Mouse (Mus musculus) kidney, postnatal 25 days (tissue): ENCODE results near the gene Atp5mpl.

Experiments used
- DNase-seq, 2 experiments: peaks; one replicate each; pipeline ENCODE4 v3.0.0; 2021; ENCODE audit warnings: mixed read lengths in 2 of 2

Gene Atp5mpl

DNA sequence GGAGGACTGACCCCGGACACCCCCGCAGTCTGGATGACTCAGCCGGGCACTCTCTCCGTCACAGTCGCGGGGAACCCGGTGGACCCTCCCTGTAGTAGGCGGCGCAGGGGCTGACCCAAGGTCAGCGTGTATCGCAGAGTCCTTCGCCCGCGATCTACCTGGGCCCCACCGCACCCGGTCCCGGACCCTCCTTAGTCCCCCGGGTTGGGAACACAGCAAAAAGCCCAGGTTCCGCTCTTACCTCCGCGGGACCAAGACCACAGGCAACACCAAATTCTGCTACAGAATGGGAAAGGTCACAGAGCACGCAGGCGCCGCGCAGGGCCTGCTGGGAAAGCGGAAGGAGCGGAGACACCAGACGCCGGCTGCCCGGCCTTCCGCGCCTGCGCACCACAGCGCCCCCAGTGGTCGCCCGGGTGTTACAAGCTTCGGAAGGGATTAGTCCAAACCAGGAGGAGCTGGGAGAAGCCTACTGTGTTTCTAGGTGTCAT, at the start of gene Atp5mpl:
Gene Atp5mpl (minus strand): TSS at position 295 of the 491 bp plus-strand sequence.
- peak; percentile 97 for DNase-seq

DNA sequence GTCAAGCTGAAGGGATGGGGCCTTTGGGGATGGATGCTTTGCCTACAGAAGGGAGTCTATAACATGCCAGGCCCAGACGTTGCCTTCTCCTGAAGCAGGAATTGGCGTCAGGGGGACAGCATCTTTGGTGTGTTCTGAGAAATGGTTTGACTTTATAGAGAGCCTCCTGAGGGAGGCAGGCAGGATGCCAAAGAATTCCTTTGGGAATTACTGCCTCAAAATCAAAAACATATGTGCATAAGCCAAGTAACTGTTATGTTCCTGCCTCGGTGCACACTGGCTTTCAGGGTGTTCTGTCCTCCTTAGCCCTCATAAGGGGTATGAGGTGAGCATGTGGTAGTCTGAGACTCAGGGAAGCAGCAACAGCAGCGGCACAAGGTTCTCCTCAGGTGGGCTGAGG, 49.6 kb upstream of the Atp5mpl start:
- no peak for DNase-seq

DNA sequence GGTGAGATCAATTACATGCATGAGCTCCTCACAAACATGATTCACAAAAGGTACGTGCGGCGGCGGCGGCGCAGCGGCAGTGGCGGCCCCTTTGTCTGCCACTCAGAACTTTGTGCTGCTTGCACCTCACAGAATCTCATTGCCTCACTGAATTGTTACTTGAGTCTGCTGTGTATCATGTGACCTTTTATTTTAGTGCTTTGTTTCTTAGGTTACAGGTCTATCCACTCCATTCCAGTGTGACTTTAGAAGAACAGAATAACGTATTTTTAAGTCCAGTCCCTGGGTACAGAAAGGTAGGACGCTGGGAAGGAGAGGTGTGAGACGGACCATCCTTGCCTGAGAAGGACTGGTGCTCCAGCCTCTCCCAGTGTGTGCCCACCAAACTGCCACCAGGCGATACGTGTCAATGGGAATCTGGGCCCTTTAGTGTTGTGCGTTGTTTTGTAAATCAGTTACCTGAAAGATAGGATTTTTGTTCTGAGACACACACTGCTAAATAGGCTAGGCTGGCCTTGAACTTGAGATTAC, 46.6 kb upstream of the Atp5mpl start:
- no peak for DNase-seq

DNA sequence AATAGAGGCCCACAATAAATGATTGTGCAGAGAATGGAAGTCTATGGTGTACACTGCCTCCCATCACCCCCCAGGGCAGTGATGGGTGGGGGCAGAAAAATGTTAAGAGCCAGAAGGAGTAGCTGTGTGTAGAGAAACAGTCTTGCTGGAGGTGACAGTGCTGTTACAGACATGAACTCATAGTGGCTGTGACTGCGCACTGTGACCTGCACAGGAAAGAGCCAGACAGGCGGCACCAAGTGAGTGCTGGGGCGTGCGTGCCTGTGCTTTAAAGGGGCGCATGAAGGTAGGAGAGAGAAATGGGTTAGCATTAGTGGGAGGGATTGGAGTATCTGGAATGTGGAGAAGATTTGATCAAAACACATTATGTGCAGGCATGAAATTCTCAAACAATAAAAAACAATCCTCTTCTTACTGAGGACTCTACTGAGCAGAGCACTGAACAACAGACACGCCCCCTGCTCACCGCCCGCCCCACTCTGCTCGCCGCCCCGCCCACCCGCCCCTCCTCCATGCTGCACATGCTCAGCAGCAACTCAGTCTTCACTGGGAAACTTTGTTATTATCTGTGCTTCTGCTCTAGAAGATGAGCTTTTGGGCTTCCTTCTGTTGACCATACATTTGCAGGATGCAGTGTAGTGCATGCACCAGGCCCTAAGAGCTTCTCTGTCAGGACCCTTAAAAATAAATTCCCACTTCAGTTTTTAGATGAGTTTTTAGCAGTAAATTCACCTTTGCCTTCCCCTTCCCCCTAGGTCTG, 45.9 kb upstream of the Atp5mpl start:
- DNase-seq, result peak in 1 of 2 experiments; percentile 38

DNA sequence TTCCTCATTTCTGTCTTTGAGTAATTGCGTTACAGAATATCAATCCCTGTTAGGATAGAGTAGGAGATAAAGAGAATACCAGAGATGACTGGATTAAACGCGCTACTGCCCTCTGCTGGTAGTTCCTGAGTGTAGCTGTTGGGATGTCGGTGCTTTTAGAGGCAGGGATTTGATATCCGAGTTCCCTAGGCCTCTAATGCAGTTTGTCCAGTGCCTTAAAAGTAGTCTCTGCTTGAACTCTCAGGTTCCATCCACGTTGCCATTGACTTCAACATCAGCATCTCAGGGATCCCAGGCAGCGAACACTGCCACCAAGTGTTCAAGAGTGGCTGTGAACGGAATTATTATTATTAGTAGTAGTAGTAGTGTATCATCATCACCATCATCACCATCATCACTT, 34.4 kb upstream of the Atp5mpl start:
- peak; percentile 75 to 87 for DNase-seq

DNA sequence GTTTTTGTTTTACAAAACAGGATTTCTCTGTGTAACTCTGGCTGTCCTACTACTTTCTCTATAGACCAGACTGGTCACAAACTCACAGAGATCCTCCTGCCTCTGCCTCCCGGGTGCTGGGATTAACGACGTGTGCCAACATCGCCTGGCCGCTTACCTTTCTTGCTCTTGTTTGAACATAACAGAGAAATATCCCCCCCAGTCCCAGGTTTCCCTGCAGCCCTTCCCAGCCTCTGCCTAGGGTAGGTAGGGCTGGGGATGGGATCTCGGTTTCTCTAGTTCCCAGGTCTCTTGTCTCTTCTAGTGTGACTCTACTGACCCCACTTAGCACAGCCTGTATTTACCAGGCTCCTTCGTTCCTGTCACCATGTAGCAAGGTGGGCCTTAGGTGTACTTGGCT, 33.0 kb upstream of the Atp5mpl start:
- DNase-seq, result no peak

DNA sequence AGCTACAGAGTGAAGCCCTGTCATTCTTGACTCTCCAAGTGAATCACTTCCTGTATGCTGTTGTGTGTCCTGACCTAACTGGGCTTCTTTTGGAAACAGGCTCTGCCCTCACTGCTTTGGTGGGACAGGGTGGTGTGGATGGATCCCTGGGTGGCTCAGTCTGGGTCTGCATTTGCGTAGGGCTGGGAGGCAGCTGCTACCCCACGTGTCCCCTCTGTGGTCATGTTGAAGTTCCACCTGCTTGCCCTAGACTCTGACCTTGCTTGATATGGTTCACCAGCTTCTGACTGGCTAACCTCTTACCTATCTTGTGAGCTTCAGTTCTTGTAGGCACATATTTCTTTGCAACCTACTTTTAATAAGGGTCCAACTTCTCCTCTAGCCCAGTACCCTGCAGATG, 28.4 kb upstream of the Atp5mpl start:
- DNase-seq, result peak; percentile 46 to 75

DNA sequence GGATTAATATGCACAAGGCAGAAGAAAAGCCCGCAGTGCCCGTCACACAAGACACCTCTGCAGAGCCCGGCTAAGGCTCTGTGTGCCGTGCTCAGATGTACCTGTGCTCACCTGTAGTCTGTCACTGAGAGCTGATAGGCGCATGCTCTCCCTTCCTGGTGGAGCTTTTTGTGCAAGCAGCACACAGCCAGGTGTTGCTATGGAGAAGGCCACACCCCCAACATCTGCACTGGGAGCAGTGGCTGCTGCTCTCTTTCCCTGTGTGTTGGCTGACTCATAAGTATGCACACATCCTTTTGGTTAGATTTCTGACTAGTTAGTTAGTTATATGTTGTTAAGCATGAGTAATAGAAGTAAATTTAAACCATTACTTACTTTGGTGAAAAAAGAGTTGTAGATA, 25.8 kb upstream of the Atp5mpl start:
- DNase-seq, result no peak

DNA sequence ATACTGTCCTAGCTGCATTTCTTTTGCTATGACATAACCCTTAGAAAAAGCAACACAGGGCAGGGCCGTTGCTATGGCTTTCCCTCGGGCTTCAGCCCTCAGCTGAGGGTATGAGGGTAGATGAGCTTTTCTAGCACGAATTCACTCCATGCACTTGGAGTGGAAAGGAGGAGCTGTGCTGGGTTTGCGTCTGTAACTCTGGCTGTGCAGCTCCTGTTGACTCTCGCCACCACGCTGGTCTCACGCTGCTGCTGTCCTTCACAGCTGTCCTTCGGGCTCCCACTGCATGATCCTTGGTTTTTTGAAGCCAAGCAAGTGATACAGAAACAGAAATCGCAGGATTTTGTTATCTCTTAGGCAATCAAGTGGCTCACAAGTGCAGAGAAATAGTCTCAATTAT, 20.0 kb upstream of the Atp5mpl start:
- no peak for DNase-seq

DNA sequence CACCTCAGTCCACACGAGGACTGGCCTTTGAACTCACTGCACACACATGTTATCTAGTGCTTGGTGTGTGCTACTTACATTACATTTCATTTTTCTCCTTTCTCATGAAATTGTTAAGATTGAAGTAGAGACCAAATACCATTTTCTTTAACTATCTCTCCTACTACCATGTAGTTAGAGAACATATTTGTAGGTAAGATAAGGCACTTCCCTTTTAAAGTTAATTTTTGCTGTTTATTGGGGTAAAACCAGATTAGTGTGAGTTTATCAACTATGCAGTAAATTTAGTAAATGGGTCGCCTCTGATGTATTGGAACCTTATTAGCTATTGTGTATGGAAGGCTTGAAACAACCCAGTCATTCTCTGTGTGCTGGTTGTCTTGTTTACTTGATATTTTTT, 16.4 kb upstream of the Atp5mpl start:
- DNase-seq, result no peak

DNA sequence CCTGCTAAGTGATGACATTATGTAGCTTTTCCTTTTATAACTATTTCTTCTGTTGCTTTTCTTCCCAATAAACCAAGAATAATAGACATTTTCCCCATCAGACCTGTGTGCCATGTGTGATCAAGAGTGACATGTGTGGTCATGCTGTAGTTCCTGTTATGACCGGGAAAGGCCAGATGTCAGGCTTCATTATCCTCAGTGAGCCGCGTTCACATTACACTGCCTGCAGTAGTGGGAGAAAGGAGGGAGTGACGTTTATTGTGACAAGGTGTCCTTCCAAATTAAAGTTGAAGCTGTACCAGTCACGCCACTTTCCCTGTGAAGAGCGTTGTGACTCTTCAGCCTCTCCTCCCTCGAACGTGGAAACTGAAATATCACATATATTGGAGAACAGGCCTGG, 15.1 kb upstream of the Atp5mpl start:
- no peak for DNase-seq

DNA sequence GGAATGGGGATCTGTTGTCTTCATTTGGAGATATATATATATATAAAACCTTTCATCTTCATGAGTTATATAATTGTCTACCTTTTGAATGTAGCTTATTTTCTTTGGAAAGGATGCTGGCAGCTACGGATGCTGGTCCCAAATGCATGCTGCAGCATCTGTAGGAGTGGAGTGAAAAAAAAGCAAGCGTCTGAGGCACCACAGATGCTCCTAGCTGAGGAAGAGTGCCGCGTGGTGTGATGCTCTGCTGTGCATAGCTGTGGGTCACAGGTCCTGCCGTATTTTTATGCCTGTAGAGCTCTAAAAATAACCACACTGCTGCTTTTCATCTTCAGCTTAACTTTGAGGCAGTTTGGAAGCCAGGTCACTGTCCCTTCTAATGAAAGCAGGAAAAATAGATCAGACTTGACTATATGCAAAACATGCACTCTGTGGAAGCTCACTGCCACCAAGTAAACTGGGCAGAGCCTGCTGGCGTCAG, 14.2 kb upstream of the Atp5mpl start, which contains the start of gene Rd3l:
Gene Rd3l (minus strand): TSS at position 431 of the 481 bp plus-strand sequence.
- DNase-seq, result no peak

DNA sequence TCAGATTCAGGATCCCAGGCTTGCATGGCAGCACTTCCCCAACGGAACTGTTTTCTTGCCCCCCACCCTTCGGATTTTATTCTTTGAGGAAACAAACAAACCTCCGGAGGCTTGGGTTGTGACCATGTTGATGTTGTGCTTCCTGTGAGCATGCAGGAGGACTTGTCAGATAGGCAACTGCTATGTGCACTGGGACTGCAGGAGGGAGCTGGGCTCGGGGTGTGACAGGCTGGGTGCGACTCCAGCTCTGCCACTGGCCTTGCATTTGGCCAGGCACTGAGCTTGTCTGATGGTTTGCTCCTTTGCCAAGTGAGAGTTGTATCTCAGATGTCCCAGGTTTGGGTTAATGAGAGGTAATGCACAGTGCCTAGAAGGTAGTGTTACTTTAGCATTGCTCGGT, 11.5 kb upstream of the Atp5mpl start:
- no peak for DNase-seq

DNA sequence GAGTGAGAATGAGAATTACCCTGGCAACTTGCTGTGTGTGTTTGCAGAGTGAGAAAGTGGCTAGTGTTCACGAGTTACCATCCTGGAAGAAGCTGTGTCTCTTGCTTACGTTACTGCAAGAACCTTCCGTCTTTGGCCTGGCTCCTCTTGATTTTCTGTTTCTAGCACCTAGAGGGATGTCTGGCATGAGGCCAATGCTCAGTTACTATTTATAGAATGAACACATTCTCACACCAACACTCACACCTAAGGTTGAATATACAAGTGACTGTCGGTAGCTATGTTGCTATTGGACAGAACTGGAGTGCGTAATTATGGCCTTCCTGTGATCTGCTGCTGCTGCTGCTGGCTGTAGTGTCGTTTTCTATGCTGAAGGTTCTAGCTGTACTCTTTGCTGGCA, 10.4 kb upstream of the Atp5mpl start:
- peak in 1 of 2 experiments; percentile 66 for DNase-seq

DNA sequence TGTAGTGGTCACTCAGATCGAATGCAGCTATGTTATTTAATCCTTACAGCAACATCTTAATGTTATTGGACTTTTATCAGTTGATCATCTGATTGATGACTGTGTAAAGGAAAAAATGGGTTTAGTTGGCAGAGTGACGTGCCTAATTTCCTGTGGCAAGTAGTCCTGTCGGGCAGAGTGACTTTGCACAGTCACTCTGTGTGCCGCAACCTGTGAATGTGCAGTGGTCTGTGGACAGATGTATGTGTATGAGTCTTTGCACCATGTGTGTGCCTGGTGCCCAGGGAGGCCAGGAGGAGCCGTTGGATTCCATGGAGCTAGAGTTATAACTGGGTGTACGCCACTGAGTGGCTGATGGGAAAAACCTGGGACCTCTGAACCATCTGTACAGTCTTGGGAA, 7.8 kb upstream of the Atp5mpl start:
- DNase-seq, result no peak

DNA sequence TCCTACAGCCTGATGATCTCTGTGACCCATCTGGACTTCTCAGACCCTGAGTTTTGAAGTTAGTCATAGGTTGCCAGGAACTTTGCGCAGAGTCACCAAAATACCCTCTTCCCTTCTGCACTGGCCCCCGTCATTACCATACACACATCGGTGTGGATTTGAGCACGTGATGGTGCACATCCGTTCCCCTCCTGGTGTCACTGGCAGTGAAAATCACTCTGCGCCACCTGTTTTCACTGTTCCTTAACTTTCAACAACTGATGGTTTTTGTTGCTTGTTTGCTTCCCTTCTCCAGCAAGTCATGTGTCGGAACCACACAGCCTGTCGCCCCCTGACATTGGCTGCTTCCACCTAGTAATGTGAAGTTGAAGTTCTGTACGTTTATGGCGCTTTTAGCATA, 5.7 kb upstream of the Atp5mpl start:
- no peak for DNase-seq

DNA sequence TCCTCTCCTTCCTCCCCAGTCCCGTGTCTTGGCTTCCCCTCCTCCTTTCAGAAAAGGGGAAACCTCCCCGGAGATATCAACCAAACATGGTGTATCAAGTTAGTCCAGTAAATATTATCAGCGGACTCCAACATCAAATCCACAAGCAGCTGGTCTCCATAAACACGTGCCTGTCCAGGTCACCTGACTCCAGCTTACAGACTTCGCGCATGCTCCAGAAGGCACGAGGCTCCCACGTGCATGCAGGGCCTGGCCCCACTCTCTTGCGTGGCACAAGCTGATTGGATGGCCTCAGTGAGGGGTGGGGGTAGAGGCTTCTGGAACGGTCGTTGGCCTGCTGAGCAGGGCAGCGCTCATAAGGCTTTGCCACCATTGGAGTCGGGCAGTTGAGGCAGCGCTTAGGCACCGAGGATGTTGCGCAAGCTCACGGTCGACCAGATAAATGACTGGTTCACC, 4.5 kb upstream of the Atp5mpl start, which contains the start of gene Tdrd9:
Gene Tdrd9 (plus strand): TSS at position 329 of the 456 bp plus-strand sequence.
- no peak for DNase-seq

DNA sequence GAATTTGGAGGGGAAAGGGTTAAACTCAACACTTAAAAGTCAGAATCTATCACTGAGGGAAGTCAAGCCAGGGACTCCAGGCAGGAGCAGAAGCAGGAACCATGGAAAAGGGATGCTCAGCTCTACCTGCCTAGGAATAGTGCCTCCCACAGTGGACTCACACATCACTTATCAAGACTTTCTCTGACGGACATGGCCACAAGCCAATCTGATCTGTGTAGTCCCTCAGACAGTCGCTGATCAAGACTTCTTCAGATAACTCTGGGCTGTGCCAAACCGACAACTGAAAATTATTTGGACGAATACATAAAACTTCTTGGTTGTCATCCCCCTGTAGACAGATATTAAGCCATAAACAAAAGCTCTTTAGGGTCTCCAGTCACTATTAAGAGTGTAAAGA, 3.3 kb upstream of the Atp5mpl start:
- no peak for DNase-seq

DNA sequence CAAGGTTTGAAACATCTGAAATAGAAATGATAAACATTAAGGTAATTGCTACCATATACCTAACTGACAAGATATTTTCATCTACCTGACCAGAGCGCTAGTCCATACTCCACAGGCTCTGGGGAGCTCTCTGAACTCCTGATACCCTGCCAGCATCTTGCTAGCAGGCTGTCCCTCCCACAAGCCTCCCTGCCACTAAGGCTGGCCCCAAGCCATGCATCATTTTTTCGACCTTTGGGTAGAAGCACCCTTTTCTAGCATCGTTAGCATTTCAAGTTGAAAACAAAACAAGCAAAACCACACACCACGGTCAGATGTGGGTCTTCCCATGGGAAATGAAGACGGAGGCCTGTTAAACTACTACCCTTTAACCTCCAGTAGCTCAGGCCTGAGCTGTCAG, 3.4 kb downstream of the Atp5mpl start:
- peak; percentile 82 to 85 for DNase-seq

DNA sequence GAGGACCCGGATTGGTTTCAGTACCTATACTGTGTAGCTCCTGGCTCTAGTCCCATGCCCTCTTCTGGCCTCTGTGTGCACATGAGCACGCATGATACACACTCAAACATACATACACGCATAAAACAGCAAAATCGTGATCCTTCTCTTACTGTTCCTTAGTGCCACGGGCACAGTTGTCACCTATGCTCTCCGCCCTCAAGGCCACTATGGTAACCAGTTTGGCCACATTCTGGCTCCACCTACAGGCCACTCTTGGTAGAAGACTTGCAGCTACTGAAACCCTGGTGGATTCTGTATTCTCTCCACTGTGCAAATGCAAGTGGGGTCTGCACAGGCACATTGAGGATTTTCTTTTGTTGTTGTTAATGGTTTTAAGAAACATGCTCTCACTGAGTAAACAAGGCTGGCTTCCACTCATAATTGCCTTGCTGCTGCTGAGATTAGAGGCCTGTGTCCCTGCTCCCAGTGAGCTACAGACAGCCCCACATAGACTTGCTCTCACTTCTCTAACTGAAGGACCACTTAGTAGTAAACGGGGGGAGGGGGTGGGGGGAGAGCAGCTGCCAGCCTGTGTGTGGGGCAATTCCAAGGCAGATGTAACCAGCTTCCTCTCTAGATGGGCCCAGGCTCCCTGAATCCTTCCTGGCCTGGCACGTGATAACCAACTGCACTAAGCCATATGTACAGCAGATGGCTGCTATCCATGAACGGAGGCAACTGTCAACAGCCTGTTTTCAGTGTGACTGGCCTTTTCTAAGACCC, 8.5 kb downstream of the Atp5mpl start:
- DNase-seq, result peak; percentile 74 to 89

DNA sequence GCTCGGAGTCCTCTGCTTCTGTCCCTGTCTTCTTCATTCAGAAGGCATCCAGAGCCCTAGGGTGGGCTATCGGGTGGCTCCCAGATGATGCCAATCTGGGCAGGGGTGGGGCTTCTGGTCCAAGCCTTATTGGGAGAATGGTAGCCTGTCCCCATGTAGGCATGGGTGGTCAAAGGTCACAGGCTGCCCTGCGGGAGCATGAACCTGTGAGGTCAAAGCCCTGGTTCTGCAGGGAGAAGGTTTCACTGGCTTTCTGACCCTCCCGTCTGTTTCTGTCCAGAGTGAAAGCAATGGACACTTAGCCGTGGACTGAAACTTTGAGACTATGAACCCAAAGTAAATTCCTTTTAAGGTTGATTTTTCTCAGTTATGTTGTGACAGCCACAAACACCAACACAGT, 10.6 kb downstream of the Atp5mpl start:
- peak in 1 of 2 experiments; percentile 58 for DNase-seq

DNA sequence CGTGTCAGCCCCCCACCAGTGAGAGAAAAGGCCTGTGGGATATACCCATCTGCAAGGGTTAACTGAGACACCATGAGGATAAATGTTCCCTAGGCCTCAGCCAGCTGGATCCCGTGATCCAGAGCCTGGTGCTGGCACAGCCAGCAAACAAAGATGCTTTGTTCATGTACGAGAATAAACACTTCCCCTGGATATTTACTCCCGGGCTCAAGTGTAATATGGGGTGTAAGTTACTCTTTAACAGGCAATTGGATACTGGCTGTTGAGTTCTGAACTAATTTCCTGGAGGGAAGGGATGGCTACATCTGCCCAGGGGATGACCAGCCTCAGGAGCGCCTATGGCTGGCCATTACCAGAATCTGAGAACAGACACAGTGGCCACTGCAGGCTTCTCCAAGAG, 15.1 kb downstream of the Atp5mpl start:
- DNase-seq, result no peak

DNA sequence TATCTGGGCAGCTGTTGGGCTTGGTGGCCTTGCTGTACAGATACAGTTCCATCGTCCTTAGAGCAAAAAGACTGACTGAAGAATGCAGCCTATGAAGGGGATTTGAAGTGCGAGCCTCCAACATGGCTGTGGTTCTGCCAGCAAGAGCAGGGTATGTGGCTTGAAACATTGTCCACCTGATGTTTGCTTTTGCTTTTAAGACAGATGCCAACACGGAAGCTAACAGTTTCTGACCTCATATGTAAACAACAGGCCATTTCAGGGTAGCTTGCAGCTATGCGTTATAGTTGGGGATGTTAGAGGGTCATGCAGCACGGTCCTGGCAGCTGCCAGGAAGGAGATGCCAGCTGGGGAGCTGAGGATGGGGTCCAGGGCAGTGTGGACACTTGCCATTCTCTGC, 16.3 kb downstream of the Atp5mpl start:
- no peak for DNase-seq
